Mouse (Mus musculus): Measurements from ENCODE around the gene Dlg5.

The Dlg5 gene

GRCm38 (mm10) chr14:24245177-24246081, at the start of gene Dlg5:
Gene Dlg5, minus strand, starts transcription at chr14:24245920.
- in situ Hi-C loops (cut with MboI, MseI) = no loop called here

- in situ Hi-C loops (cut with MboI, MseI) = loop anchor here (5.0 kb wide), 1 partner anchor 34 kb away; no protein-coding TSS in a partner anchor
These were observed 47.9 kb upstream of the Dlg5 start for GRCm38 (mm10) chr14:24293631-24294030.

- in situ Hi-C loops (cut with MboI, MseI) = loop anchor here (5.0 kb wide), 1 partner anchor 34 kb away; no protein-coding TSS in a partner anchor
These were observed 47.2 kb upstream of the Dlg5 start, which contains the start of gene E330034G19Rik for GRCm38 (mm10) chr14:24292914-24293313. Gene E330034G19Rik, plus strand, starts transcription at chr14:24293214.

- in situ Hi-C loops (cut with MboI, MseI) = loop anchor here (5.0 kb wide), 1 partner anchor 37 kb away; no protein-coding TSS in a partner anchor
These were observed 45.0 kb upstream of the Dlg5 start for GRCm38 (mm10) chr14:24290726-24291125.

GRCm38 (mm10) chr14:24286136-24286535, 40.4 kb upstream of the Dlg5 start:
- in situ Hi-C loops (cut with MboI, MseI) = no loop called here

GRCm38 (mm10) chr14:24282276-24282675, 36.6 kb upstream of the Dlg5 start:
- in situ Hi-C loops (cut with MboI, MseI) = no loop called here

GRCm38 (mm10) chr14:24281278-24281677, 35.6 kb upstream of the Dlg5 start:
- in situ Hi-C loops (cut with MboI, MseI) = no loop called here

GRCm38 (mm10) chr14:24275534-24275933, 29.8 kb upstream of the Dlg5 start:
- in situ Hi-C loops (cut with MboI, MseI) = no loop called here

- in situ Hi-C loops (cut with MboI, MseI) = loop anchor here (5.0 kb wide), 1 partner anchor 91 kb away; no protein-coding TSS in a partner anchor
These were observed 27.9 kb upstream of the Dlg5 start for GRCm38 (mm10) chr14:24273575-24273974.

GRCm38 (mm10) chr14:24269571-24269970, 23.9 kb upstream of the Dlg5 start:
- in situ Hi-C loops (cut with MboI, MseI) = no loop called here

GRCm38 (mm10) chr14:24262915-24263314, 17.2 kb upstream of the Dlg5 start:
- in situ Hi-C loops (cut with MboI, MseI) = no loop called here

GRCm38 (mm10) chr14:24262382-24262781, 16.7 kb upstream of the Dlg5 start:
- in situ Hi-C loops (cut with MboI, MseI) = no loop called here

- in situ Hi-C loops (cut with MboI, MseI) = no loop called here
These were observed 14.7 kb upstream of the Dlg5 start for GRCm38 (mm10) chr14:24260391-24260790.

GRCm38 (mm10) chr14:24255956-24256355, 10.2 kb upstream of the Dlg5 start:
- in situ Hi-C loops (cut with MboI, MseI) = no loop called here

GRCm38 (mm10) chr14:24253611-24254202, 8.0 kb upstream of the Dlg5 start:
- in situ Hi-C loops (cut with MboI, MseI) = no loop called here

GRCm38 (mm10) chr14:24251326-24251725, 5.6 kb upstream of the Dlg5 start:
- in situ Hi-C loops (cut with MboI, MseI) = no loop called here

GRCm38 (mm10) chr14:24249926-24250325, 4.2 kb upstream of the Dlg5 start:
- in situ Hi-C loops (cut with MboI, MseI) = no loop called here

- in situ Hi-C loops (cut with MboI, MseI) = no loop called here
These were observed 1.2 kb downstream of the Dlg5 start for GRCm38 (mm10) chr14:24244330-24245176.

- in situ Hi-C loops (cut with MboI, MseI) = no loop called here
These were observed 3.7 kb downstream of the Dlg5 start for GRCm38 (mm10) chr14:24242016-24242415.

- in situ Hi-C loops (cut with MboI, MseI) = no loop called here
These were observed 4.9 kb downstream of the Dlg5 start for GRCm38 (mm10) chr14:24240831-24241230.

GRCm38 (mm10) chr14:24239651-24240050, 6.1 kb downstream of the Dlg5 start:
- in situ Hi-C loops (cut with MboI, MseI) = no loop called here

- in situ Hi-C loops (cut with MboI, MseI) = no loop called here
These were observed 9.8 kb downstream of the Dlg5 start for GRCm38 (mm10) chr14:24235954-24236353.

Measured in regulatory T cell (primary cell).